Mouse (Mus musculus): ENCODE measurements around the gene Arpc1a.
"Not testable (repeated sequence)": the region's sequence is repeated elsewhere in the genome, so short reads cannot be mapped to it uniquely, and the experiment has no call there.

The Arpc1a gene

DNA sequence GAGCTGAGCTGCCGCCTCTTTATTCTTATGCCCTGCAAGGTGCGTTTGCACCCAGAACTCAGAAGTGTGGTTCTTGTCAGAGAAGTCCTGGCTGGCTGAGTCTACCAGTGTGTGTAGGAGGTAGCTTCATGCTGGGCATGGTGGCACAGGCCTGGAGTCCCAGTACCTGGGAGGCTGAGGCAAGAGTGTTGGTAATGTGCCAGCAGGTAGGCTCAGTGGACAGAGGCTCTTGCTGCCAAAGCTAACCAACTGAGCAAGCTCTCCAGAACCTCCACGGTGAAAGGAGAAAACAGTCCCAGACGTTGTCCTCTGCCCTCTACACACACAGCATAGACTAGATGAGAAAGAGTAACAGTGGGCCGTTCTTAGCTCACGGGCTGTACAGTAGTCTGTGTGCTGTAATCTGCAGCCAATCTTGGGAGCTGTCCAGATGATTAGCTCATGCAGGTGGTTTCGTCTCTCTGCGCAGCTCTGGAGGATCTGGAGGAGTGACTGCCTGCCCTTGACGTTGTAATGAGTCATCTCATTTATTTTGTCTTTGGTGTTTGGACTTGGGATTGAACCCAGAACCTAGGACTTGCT, 22.2 kb downstream of the Arpc1a start:
- DNase-seq = no peak

DNA sequence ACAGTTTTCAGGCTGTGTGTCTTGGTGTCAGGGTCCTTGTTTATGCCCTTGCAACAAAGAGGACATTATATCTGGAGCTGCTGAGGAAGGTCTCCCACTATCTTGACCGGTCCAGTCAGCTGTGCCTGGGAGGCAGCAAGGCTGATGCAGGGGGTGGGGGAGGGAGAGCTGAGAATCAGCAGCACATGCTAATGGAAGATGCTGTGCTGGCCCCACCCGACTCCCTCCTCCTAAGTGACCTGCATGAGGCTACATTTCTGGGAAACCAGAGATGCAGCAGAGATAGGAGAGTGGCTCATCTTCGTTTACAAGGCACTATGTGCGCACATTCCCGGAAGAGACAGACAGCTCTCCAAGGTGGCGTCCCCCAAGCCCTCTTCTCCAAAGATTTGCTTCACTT, 26.8 kb downstream of the Arpc1a start:
- DNase-seq = no peak

DNA sequence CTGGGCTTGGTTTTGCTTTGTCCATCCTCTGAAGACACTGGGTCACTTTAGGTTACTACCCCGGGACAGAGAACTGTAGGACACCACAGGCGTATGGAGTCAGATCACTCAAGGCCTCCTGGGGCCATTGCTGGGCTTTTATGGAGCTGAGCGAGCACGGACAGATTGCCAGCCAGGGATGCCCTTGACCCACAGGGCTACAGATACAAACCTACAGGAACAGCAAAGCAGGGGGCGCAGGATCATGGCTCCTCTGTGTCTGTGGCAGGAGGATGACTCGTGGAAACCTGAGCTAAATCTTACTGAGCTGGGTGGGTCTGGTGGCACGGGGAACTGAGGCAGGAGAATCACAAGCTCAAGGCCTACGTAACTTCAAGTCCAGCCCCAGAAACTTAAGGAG, 28.9 kb downstream of the Arpc1a start:
- no peak for DNase-seq

DNA sequence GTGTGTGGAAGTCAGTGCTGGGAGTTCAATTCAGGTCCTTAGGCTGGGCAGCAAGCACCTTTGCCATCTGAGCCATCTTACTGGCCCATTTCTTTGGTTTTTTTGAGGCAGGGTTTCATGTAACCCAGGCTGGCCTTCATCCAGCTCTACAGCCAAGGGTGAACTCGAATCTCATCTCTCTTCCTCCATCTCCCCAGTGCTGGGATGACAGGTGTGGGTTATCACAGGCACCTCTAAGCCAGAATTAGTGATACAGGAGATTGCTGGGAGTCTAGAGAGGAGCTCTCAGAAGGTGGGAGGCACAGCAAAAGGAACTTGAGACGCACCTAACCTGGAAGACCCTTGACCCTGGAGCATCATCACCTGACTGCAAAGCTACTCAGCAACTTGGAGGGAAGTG, 29.8 kb downstream of the Arpc1a start:
- DNase-seq = no peak

DNA sequence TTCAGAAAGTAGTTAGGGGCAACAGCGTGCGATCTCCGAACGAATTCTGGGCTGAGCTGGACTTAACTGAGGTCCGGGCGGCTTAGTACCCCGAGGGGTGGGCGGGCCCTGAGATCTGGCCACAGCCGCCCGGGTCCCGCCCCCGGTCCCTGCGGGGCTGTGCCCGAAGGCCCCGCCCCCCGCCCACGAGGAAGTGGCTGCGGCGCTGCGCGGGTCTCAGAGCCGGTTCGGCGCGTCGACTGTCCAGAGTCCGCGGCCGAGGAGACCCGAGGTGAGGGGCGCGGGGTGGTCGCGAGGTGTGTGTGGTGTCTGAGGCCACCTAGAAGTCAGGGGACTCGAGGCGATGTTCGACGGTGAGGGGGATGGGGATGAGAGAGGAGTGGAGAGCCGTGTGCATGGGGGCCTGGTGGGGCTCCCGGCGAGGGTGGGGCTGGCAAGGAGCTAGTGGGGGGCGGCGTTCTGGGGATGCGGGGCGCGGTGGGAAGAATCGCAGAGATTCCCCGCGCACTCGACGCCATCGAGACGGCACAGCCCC, 30.5 kb downstream of the Arpc1a start, which contains the start of gene Arpc1b:
Arpc1b (plus strand) TSS at position 145 of the 535 bp plus-strand sequence.
- no peak for DNase-seq

DNA sequence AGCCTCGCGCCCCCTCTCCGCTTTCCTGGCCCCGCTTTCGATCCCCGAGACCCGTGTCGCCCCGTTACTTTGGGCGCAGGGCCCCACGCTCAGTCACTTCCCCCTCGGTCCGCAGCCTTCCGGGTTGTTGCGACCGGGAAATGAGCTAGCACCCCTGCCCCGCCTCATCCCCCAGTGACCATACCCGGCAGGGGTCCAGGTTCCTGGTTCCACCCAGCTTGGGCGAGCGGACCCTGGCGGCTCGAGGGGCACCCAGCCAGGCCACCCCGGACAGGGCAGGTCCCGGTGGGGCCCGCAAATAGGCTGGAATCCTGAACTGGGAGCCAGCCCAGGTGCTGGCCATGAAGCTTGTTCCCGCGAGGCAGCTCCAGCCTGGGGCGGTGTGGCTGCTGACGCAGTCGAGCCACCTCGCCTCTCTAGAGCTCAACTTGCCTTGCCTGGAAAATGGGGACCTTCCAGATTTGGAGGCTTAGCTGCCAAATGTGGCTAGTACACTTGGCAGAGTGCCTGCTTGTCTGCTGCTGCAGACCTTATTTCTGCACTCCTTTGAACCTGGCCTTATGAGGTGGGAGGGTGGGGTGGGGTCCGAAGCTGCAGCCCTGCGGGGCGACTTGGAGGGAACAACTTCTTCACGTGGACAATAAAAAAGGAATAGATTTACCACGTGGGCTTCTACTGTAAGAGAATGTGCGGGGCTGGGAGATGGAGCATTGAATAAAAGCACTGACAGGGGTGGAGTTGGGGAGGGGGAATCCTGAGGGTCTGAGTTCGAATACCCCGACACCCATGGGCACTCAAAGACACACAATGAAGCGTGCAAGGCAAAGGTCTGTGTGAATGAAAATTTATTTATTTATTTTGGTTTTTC, 31.2 kb downstream of the Arpc1a start:
- DNase-seq = no peak

DNA sequence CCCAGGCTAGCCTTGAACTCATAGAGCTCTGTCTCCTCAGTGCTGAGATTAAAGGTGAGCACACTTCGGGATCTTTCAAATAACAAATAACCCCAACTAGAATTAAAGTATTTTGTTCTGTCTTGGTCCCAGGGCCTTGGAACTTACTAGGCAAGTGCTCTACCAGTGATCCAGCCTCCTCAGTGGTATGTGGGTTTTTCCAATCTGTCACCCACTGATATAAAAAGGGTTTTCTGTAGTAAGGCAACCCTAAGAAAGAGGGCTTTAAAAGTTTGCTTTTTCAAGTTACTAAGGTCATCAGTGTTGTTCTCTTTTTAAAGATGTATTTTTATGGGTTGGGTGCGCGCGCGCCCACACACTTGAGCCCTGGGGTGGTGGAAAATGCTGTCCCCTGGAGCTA, 32.1 kb downstream of the Arpc1a start:
- DNase-seq = no peak

DNA sequence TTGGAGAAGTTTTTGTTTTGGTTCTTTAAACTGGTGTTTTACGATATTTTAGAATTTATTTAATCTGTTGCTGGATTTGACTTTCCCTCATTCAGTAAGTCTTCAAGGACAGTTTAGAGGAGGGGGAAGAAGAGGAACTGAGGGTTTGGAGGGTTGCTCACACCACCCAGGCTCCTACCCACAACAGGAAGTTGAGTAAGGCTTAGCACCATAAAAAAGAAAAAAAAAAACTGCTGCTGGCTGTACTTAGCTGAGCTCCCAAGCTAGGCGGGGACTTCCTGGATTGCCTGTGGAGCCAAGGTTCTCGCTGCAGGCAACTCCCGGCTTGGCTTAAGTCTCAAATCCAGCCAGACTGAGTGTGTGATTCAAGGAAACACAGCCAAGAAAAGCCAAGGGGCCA, 32.7 kb downstream of the Arpc1a start:
- no peak for DNase-seq

DNA sequence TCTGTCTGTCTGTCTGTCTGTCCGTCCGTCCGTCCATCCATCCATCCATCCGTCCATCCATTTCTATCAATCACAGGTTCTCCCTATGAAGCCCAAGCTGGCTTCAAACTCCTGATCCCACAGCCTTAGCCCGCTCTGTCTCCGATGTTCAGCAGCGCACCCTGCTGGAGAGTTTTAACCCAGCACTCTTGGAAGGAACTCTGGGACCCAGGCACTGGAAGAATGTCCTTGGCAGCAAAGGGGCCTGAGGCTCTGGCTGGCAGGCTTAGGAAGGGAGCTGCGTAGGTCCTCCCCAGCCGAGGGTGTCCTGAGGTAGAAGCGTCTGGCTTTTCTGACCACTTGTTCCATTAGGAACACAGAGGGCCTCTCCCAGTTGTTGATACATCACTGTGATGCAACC, 33.3 kb downstream of the Arpc1a start:
- no peak for DNase-seq

DNA sequence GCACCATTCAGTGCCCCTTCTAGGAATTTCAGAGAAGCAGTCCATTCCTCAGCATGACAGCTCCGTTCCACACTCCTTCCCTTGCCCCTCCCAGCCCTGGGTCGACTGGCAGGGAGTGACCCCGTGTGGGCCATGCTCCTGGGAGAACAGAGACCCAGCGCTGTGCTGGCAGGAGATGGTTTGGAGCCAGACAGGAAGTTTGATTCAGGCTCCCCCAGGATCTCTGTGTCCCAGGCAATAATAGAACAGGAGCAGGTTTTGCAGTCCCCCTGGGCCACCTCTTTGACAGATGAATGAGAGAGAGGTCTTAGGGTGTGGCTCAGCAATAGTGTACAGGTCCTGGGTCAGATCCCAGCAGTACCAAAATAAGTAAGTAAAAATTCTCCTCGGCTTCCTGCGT, 34.4 kb downstream of the Arpc1a start:
- DNase-seq = no peak

DNA sequence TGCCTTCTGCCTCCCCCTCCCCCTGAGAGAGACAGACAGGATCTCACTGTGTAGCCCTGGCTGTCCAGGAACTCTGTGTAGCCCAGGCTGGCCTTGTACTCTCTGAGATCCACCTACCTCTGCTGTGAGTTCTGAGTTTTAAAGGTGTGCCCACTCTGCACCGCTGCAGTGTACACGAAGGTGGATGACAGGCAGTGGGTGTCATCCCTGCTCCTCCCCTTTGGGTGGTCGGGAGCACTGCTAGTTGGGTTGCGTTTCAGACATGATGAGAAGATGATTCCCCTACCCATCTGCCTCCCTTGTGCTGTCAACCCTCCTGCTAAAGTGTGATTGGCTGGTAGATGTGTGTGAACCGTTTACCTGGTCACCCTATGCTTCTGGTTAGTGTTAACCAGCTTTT, 34.8 kb downstream of the Arpc1a start:
- no peak for DNase-seq

DNA sequence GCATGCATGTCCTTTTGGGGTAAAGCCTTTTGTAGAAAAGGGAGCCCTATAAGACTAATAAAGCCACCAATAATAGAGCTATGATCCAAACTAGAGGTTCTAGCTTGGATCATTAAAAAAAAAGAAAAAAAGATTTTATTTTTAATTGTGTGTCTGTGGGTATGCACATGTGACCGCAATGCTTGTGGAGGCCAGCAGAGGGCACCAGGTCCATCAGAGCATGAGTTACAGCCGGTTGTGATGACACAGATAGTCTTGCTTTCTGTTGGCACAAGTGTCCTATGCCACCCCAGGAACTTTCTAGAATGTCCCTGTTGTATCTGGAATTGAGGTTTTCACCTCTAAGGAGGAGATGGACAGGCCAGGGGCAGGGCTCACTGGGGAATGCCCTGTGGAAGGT, 35.8 kb downstream of the Arpc1a start:
- DNase-seq = no peak

DNA sequence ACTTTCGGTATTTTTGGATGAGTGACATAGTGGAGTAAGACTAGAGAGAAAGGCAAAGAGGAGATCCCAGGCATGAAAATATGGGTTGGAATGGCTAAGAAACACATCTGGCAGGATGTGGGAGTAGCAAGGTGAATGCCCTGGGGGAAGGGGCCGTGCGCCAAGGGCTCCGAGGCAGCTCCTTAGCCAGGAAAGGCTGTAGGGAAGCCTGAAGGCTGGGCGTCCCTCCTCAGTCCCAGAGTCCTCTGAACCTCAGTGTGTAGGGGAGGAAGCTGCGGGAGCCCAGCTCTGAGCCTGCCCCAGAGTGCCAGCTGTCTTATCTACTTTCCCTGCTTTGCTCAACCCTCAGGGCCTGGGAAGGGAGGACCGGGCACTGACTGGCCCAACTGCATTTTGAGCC, 37.3 kb downstream of the Arpc1a start:
- DNase-seq = no peak

DNA sequence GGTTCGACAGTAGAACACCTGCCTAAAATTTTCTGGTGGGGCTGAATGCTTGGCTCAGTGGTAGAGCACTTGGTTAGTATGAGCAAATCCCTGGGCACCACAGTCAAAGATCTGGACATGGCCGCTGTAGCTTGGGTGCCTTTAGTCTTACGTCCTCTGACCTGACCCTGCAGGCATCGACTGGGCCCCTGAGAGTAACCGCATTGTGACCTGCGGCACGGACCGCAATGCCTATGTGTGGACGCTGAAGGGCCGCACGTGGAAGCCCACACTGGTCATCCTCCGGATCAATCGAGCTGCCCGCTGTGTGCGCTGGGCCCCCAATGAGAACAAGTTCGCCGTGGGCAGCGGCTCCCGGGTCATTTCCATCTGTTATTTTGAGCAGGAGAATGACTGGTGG, 39.8 kb downstream of the Arpc1a start:
- DNase-seq = no peak

DNA sequence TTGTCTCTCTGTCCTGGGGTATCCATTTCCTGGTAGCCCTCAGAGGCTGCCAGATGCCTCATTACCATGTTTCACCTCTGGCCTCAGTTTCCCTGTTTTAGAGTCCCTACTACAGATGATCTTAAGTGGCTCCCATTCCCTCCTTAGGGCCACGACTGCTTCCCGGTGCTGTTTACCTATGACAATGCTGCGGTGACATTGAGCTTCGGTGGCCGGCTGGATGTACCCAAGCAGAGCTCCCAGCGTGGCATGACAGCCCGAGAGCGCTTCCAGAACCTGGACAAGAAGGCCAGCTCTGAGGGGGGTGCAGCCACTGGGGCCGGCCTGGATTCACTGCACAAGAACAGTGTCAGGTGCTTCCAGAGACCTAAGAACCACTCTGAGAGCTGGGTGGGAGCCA, 43.0 kb downstream of the Arpc1a start:
- no peak for DNase-seq

DNA sequence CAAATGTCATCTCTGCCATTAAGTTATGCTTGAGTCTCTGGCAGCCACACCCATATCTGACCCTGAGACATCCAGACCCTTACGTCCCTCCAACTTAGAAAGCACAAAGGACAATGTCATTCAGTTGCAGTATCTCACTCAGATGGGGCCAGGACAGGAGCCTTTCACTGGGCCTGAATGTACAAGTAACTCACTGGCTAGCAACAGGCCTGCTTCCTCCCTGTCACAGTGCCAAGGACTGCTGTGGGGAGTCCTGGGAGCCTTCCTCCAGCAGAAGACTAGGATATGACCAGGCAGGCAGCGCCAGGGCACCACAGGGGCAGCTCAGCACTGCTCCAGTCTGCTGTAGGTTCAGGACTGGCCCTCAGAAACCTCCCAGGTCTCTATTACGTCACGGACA, 45.5 kb downstream of the Arpc1a start:
- DNase-seq = no peak

DNA sequence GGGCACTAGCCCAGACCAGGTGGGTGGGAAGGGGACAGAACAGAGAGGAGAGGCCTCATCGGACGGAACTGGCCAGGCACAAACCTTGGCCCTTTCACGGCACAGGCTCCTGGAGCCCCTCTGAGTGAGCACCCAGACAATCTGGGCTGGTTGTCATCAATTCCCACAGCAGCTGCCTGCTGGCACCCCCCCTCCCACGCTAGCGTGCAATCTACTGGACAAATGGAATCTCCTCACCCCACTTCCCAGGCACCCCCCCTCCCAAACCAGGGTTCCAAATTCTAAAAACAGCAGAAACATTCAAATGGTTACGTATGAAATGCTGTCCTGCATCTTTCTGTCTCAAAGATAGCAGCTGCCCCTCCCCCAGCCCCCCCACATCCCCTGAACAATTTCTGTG, 46.1 kb downstream of the Arpc1a start:
- DNase-seq = not testable (repeated sequence)

DNA sequence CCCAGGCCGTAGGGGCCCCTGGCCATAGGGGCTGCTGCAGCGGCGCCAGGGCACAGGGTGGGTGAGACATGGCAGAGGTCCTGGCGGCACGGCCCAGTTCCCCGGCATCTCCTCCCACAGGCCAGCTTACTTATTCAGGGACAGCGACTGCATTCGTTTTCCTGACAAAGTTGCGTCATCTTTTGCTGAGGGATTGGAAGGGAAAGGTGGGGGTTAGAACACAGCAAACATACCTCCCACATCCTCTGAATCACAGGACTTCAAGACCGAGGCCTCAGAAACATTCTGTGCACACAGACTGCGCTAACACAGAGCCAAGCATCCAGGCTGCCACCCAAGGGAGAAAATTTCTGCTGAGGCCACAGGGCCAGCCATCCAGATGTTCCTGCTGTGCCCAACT, 46.6 kb downstream of the Arpc1a start:
- DNase-seq = no peak

DNA sequence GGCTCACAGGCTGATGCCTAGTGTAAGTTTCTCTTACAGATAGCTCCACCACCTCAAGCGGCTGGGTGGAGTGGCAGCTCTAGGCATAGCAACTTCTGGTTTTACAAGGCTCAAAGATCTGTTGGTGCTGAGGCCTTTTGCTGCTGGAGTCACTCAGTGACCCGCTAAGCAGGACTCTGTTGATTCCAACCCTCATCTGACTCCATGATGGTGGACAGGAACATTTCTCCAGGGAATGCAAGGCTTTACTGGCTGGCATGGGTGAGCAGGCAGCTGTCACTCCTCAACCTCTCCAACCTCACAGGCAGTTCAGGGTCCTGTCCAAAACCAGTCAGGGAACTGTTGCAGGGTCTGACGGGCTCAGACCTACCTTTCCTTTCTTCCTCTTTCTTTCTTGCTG, 47.4 kb downstream of the Arpc1a start:
- no peak for DNase-seq

DNA sequence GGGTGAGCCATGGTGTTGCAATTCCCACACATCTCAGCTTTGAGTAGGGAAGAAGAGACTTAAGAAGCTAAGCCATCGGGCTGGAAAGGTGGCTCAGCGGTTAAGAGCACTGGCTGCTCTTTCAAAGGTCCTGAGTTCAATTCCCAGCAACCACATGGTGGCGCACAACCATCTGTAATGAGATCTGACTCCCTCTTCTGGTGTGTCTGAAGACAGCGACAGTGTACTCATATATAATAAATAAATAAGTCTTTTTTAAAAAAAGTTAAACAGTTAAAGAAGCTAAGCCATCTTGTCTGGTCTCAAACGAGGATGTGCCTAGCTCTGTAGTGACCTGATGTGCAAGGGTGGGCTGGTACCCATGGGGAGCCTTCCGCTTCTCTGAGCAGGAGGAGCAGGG, 49.6 kb downstream of the Arpc1a start:
- DNase-seq = not testable (repeated sequence)

DNA sequence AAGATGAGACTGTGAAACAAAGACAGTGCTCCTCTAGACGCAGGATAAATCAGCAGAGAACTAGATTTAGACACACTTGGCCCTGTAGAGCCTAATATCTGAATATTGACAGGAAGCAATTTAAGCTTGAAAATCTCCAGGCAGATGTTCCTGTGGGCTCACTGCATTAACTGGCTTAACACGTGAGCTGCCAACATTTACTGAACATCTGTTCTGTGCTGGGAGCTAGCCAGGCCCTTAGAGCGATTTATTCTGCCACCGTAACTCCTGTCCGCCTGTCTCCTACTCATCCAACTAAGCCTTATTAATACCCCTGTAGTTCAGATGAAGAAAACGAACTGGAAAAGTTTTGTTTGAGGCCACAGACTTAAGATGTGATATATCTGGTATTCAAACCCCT, 55.2 kb downstream of the Arpc1a start:
- no peak for DNase-seq

DNA sequence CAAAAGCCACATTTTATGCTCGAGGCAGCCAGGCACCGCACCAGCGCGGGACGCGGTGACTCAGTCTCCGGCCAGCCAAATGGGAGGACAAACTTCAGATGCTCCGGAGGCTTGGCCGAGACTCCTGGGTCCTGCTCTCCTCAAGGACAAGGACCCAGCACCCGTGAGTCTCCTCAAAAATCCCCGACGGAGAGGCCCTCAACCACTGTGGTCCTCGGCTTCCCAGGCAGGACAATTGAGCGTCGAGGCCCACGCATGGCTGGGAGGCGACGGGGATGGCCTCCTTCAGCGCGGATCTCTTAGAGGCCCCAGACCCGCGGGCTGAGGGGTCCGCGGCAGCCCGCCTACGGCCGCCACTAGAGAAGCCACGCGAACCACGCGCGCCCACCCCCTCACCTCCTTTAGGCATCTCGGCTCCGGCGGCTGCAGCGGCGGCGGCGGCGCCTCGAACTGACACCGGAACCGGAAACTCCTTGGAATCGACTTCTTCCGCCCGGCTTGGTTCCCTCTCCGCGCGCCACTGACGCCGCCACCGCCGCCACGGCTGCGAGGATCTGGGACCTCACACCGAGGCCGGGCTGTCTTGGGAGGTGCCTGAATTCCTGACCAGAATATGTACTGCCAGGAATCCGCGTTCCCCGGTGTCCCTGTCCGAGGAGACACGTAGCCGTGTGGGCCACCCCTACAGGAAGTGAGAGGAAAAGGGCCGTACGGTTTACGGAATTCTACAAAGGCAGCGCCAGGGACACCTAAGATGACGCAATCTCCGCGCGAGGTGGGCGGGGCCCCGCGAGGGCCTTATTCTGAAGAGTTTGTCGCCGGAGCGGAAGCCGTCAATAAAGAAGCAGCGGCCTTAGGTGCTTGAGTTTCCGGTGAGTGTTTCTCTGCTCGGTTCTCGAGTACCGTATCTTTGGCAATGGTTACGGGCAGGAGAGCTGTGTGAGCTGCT, 56.2 kb downstream of the Arpc1a start, which contains the start of the genes Pdap1 and Bud31:
Pdap1 (minus strand) TSS at position 668 of the 949 bp plus-strand sequence.
Bud31 (plus strand) TSS at position 792 of the 949 bp plus-strand sequence.
- DNase-seq = peak; percentile 94

DNA sequence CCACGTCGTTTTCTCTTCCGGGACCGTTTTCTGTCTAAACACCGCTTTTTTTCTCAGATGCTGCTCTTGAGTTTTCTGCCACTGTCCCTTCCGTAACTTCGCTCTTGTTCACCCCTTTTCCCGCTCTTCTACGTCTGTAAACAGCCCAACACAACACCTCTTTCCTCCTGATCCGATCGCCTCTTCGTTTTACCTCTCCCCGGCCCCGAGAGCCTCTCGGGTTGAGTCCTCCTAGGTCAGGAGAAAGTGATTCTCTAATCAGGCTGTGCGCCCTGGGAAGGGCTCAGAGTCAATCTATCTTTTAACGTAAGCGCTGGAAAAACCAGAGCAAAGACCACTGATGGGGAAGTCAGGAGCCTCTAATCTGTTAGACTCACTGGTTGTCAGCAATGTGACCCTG, 57.0 kb downstream of the Arpc1a start:
- peak; percentile 12 for DNase-seq
